Mouse (Mus musculus) CH12F3 (cell line): Measurements from ENCODE around the gene Adh1.

Experiments used
- in situ Hi-C: fragments of 300-500 bp; cut with MboI; formaldehyde crosslinking; loops from 2 replicates; pipeline ENCODE4 v1.14.3; 2020; ENCODE audit warnings: low sequenced_read_pairs

Adh1 gene

DNA sequence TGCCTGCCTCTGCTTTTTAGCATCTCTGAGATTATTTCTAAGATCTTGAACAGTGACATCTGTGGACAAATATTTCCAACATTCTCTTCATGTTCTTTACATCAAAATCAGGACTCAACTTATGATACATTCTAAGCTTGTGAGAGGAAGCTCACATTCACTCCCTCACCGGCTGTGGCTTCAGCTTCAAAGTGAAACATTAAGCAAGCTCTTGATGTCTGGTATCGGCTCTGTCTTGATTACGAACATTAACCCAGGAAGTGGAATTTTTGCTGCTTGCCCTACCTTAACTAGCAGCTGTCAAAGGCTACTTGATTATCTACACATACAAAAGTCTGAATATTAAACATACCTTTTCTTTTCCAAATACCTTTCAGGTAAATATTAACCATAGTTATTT, 14.3 kb downstream of the Adh1 start:
- in situ Hi-C loops, result no loop called here

DNA sequence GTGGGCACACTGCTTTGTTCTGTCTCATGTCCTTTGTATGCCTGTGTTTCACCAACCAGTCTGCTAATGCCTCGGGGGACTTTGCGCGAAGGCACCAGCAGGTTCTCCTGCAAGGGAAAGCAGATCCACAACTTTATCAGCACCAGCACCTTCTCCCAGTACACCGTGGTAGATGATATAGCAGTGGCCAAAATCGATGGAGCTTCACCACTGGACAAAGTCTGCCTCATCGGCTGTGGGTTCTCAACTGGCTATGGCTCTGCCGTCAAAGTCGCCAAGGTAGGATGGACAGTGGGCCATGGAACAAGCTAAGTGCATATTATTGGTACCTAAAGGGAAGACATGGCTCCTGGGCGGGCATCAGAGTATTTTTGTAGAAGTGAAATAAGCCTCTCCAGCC, 21.8 kb downstream of the Adh1 start:
- in situ Hi-C loops, result no loop called here

DNA sequence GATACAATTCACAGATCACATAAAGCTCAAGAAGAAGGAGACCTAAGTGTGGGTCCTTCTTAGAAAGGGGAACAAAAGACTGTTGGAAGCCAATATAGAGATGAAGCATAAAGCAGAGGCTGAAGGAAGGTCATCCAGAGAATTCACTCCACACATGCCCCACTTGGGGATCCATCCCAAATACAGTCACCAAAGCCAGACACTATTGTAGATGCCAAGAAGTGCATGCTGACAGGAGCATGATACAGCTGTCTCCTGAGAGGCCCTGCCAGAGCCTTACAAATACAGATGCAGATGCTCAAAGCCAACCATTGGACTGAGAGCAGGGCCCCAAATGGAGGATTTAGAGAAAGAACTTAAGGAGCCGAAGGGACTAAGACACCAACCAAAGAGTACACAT, 23.0 kb downstream of the Adh1 start:
- in situ Hi-C loops, result no loop called here

DNA sequence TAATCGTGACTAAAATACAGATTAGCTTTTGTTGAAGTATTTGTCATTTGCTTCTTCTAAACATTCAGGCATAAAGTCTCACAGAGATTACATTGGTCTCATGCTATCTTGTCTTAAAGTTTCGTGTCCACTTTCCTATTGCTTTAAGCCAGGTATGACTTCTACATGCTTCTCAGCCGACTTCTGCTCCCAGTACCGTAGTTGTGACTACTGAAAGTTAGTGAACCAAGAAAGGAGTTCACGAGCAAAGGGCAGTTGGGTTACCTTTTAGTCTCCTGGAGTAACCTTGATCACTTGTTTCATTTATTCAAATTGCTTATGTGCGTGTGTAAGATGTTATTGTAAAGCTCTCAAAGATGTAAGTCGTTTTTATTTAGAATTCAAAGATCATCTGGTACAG, 25.2 kb downstream of the Adh1 start:
- in situ Hi-C loops, result no loop called here

DNA sequence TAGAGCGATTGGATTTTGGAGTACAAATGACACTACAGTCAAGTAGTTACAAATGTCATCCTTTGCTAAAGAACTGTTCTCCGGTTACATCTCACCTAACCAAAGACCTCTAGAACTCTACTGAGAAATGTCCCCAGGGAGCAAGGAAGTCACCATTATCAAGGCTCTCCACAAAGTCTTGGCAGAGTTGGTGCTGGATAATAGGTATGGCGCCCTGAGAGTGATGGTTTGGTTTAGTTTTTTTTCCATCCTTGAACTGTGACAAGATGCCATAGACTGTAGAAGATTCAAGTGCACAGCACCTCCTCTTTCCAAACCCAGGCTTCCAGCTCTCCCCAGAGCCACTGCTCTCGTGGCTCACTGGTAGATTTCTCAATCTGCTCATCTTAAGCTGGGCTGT, 26.9 kb downstream of the Adh1 start:
- in situ Hi-C loops, result no loop called here

DNA sequence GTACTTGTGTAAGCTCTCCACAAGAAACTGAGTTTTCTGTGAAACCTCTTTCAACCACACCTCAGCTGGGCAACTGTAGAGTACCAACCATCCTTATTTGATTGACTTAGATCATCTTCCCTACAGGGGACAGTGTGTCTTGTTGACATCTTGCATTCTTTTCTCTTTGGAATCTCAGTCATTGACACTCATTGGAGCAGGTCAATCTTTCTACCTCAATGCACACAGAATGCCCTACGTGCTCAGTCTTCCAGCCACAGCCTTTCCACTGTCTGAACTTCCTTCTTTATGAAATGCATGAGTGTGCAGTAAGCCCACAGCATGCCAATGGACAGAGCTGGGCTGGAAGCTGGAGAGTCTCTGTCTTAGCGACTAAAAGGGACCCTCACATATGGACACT, 29.9 kb downstream of the Adh1 start:
- in situ Hi-C loops, result no loop called here

DNA sequence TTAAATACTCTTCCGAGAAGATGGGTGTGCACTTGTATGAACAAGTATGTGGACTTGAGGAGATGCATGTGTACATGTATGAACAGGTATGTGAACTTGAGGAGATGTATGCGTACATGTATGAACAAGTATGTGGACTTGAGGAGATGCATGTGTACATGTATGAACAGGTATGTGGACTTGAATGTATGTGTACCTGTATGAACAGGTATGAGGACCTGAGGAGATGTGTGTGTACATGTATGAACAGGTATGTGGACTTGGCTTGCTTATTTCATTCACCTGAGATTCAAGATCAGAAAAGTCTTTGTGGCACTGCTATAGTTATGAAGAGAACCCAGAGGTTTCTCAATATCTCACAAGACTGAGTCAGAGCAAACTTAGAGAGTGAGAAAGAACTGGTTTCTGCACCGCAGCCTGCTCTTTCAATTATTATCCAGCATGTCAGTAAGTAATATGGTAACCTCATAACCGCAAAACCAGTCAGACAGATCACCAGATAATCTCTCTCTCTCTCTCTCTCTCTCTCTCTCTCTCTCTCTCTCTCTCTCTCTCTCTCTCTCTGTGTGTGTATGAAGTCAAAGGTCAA, 30.8 kb downstream of the Adh1 start:
- in situ Hi-C loops, result no loop called here

DNA sequence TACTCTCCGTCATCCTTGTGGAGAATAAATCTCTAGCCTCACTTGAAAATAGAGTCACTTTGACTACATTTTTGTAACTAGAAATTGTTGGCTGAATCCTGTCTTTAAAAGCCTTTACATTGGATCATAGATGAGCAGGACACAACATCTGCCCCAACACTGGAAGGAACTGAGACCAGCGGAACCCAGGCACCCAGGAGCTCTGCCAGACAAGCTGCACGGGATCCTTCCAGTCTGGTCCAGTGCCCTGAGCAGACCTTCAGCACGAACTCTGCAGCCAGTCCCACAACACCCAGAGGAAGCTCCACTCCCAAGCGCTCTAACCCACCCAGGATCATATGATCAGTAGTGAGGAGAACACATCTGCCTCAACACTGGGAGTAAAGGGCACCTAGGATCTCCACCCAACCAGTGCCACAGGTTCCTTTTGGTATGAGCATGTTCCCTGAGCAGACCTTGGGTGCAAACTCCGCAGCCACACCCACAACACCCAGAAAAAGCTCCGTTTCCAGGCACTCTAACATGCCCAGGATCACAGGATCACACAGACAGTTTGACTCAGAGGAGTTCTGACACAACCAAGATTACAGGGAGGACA, 32.6 kb downstream of the Adh1 start:
- in situ Hi-C loops, result no loop called here

DNA sequence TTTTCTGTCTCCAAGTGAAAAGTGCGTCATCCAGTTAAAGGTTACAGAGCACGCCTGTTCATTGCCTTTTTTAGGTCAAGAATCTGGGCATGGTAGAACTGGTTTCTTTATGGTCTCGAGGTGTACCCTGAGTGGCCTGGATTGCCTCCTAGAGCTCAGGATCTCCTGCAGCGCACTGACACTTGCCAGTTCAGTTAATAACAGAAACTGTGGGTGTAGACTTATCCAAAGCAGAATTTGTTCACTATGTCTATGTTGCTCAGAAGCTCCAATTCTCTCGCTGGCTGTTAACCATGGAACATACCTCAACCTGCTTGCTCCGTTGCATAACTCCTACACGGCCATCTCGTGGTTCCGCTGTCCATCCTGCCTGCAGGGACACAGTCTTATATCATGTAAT, 39.3 kb downstream of the Adh1 start:
- in situ Hi-C loops, result no loop called here

DNA sequence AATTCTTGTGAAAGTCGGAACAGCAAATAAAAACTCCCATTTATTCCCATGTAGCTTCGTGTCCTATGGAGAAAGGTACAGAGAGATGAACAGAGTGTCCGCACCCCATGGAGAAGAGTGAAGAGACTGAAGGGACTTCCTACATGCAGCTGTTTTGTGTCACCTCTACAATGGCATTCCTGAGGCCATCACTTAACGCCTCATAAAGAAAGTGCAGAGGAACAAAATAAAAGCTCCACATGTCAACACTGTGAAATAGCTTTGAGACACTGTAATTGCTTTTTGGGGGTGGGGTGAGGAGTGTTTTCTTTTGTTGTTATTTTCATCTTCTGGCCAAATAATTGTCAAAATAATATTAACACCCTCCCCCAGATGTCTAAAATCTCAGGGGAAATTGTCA, 41.9 kb downstream of the Adh1 start:
- in situ Hi-C loops, result no loop called here

DNA sequence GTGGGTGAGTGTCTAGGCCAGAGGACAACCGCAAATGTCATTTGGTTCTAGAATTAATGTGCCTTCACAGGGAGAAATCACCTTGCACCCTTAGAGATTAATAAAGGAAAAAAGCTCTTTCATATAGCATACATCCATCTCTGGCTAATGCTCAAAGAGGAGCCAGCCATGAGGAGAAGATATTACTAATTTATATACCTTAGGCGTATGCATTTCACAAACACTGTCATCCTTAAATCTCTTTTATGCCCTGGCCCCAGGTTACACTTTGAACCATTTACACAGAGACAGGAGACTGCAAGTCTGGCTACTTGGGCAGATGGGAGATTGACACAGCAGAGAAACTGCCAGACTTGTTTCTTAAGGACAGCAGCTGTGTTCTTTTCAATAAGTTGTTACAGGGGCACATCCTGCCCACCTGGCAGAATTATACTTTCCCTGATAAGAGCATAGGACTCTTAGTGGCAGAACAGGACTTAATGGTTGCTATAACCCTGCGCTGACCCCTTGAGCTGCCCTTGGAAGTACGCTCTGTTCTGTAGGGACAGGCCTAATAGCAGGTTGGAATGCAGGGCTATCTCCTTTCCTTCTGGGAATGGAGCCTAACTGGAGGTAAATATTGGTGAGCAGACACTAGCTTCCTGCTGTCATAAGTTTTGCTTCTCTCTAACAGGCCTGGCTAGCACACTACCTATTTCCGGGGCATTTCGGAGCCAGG, 43.1 kb downstream of the Adh1 start:
- in situ Hi-C loops, result no loop called here

DNA sequence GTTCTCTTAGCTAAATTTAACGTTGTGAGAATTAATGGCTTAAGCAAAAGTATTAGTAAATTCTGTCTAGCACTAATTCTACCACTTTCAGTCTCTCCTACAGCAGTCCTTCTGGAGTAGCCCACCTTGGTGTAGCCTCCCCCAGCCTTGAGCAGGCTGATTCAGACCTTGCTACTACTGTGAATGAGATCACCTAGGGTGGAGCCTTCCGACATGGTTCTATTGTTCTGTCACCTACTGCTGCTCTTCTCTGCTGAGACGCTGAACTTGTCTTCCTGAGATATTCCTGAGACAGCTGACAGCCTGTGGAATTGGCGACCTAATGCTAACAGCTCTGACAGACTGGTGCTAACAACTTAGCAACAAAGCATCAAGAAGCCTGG, 43.7 kb downstream of the Adh1 start:
- in situ Hi-C loops, result no loop called here

DNA sequence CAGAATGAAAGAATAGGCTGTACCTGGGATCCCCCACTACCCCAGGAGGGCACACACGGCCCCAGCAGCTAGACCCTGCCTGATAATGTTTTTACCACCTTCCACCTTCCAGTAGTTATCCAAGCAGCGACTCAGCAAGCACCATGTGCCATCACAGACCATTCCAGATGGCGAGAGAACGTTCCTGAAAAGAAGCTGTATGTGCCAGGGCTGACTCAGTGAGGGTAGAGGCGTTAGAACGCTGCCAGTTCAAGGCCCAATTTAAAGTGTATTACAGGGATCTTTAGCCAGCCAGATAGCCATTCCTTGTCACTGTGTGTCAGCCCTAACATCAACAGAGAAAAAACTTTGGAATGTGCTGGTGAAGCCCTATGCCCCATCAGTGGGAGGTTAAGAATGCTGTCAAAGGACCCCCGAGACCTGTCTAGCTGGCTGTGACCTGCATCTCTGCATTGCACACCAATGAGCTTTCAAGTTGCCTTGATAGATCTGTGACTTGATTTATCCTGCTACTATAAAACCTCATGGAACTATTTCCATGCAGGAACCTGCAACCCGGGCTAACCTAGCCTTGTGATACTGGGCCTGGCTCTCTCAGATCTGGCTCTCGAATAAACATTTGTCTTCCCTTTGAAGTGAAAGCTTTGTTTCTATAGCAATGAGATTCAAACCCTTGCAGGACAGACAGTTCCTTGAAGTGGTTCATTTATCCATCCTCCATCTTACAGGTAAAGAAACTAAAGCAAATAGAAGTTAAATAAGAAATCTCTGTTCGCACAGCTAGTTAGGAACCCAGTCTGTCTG, 44.9 kb downstream of the Adh1 start:
- in situ Hi-C loops, result no loop called here

DNA sequence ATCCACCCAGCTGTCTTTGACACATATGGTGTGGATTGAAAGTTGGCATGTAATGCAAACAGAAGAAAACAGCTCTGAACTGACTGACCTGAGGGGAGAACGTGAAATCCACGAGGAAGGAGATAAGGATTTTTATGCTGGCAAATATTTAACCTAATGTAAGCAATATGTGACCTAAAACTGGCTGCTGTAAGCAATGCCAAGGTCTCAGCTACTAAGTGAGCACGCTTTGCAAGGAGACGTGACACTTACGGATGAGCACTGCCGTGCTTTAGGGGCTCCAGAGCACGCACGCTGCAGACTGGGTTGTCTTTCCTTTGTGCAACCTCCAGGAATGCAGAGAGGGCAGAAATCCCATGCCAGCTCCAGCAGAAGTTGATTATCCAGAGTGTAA, 45.5 kb downstream of the Adh1 start:
- in situ Hi-C loops, result no loop called here

DNA sequence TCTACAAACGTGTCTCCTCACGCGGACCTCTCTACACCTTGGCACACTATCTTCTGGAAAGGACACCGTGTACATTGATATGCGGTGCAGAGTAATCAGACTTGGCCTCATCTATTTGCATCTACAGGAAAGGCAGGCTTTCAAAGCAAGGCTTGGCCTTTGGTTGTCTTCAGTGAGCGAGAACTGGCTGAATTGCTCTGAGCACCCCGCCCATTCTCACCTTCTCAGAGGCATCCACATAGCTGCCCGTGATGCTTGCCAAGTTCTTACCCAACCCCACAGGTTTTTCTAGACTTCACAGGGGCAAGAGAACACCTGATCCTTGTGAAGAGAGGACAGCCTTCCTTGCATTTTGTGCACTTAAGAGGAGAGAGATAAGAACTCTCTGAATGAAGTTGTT, 49.1 kb downstream of the Adh1 start:
- in situ Hi-C loops, result no loop called here

DNA sequence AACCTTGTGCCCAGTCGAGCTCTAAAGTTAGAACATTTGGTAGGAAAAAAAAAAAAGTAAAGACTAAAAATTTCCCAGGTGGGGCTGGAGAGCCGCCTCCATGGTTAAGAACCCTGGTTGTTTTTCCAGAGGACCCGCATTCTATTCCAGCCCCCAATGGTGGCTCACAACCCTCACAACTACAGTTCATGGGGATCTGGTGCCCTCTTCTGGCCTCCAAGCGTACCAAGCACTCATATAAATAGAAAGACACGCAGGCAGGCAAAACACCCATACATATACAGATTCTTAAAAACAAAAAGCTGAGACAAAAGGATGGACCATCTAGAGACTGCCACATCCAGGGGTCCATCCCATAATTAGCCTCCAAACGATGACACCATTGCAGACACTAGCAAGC, 50.2 kb downstream of the Adh1 start:
- in situ Hi-C loops, result no loop called here

DNA sequence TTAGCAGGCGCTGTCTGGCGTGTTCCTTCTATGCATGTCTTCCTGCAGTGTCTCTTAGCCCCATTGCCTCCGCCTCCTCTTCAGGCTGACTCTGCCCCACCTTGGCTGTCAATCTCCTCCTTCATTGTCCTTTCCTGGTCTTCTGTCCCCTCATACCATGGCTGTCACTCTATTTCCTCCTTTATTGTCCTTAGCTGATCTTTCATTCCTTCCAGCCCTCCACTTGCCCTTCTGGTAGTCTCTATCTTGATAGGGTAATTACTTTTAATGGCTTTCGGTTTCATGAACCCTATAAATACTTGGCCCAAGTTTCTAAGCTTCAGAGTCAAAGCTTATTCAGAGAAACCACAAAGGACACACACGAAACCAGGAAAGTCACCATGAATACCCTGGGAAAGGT, 52.2 kb downstream of the Adh1 start, which contains the start of gene Adh6a:
Gene Adh6a, plus strand, starts transcription at position 322 of the 400 bp plus-strand sequence.
- in situ Hi-C loops, result no loop called here

DNA sequence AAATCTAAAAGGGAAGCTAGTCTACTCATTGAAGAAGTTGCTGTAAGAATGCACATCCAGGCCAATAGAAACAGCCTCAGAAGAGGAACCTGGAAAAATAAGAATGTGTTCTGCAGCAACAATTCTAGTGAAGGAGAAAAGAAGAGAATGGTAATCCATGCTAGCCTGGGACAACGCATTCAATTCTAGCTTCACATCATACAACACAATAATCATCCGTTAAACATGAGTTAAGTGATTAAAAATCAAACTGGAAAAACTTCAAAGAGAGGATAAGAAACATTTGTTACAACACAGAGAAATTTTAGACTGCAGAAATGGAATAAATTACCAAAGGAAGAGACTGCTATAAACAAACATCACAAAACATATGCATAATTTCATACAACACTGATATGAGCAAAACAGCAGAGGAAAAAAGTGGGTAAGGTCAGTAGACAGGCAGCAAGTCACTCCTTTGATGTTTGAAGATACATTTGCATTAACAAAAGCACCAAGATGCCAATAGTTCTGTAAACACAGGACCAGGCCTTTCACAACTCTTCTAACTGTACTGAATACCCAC, 56.2 kb downstream of the Adh1 start:
- in situ Hi-C loops, result no loop called here

DNA sequence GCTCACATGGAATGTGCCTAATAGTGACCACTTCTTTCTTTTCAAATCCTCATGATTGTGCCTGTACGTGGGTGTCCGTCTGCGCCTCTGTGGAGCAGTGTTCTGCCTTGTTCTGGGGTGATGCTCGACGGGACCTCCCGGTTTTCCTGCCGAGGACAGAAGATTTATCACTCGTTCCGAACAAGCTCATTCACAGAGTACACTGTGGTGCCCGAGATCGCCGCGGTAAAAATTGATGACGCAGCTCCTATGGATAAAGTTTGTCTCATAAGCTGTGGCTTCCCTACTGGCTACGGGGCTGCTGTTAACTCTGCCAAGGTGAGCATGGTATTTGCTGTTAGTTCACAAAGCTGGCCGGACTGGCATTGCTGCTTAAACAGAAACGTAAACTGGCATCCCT, 64.2 kb downstream of the Adh1 start:
- in situ Hi-C loops, result no loop called here

DNA sequence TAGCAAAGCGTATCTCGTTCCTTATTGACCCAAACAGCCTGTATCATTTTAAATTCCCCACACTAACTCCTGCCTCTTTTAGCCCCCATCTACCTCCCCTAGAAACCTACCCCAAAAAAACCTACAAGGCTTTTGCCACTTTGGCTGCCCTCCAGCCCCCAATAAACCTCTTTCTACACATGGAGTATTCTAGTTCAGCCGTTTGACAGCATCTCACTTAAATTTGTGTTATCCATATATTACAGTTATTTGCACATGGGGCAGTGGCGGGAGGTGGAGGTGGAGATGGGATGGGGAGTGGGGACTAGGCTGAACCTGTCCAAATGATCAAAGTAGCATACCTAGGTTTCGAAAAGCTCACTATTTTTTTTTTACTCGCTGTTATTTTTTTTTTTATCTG, 64.7 kb downstream of the Adh1 start:
- in situ Hi-C loops, result no loop called here

DNA sequence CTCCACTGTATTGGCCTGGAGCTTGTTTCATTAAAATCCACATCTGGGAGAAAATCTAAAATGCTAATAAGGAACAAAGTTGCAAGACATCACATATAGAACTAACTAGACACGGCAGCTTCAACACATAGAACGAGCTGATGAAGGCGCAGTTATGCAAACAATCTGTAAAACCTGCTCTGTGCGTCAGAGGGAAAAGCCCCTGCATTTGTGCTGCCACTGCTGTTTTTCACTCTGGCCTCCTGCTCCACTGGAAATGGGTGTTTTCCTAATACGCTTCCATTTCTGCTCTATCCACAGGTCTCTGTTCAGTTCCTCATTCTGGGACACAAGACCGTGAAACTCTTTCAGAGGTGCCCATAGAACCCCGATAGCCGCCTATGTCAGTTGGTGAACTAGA, 73.1 kb downstream of the Adh1 start:
- in situ Hi-C loops, result no loop called here

DNA sequence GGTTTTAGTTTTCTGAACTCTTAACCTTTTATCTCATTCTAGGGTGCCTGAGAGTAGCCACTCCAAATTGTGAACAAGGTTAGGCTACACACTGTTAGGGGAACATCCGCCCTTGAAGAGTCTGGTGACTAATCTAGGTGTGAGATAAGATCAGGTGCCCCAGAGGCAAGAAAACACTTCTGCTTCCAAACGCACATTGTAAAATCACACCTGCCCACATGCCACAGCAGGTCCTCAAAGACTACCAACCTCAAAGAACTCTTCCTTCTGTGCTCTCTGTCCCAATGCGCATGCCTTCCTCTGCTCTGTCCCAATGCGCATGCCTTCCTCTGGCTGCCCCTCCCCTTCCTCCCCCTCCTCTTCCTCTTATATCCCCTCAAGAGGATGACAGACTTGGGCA, 73.5 kb downstream of the Adh1 start:
- in situ Hi-C loops, result no loop called here
